Mouse (Mus musculus) hindbrain, postnatal 0 days (tissue): Measurements from ENCODE around the gene Kat6b. TPM values are rescaled to one million over a fixed set of nuclear protein-coding genes. Genes with fewer than 3 reads are reported as not detected.
"Not testable (repeated sequence)": the region's sequence is repeated elsewhere in the genome, so short reads cannot be mapped to it uniquely, and the experiment has no call there.

ENCODE experiments used
- ATAC-seq: fragments of 200-750 bp; cut with Nextera tagmentation; 2 replicates; pipeline ENCODE4 v1.8.0; 2017; ENCODE audit warnings: mild to moderate bottlenecking, moderate TSS enrichment, moderate library complexity
- DNase-seq: peaks from one replicate; pipeline ENCODE4 v3.0.0-alpha.2; 2015; ENCODE audit warnings: low spot score
- H3K27ac ChIP-seq: fragments of 300-500 bp; sonication (generic); 2 replicates; pipeline ENCODE4 v1.5.1; 2014; ENCODE audit warnings: mild to moderate bottlenecking
- H3K27me3 ChIP-seq: fragments of 300-500 bp; sonication (generic); 2 replicates; pipeline ENCODE4 v1.6.1; 2014; ENCODE audit warnings: low read length, mixed read lengths; ENCODE audit not compliant: insufficient read depth
- H3K36me3 ChIP-seq: fragments of 300-500 bp; sonication (generic); 2 replicates; pipeline ENCODE4 v1.6.1; 2014; ENCODE audit warnings: low read length, mixed read lengths; ENCODE audit not compliant: insufficient read depth
- H3K4me1 ChIP-seq: fragments of 300-500 bp; sonication (generic); 2 replicates; pipeline ENCODE4 v1.6.1; 2014; ENCODE audit warnings: antibody characterized with exemption, low read length, mixed read lengths; ENCODE audit not compliant: insufficient read depth
- H3K4me2 ChIP-seq: fragments of 300-500 bp; sonication (generic); 2 replicates; pipeline ENCODE4 v1.6.1; 2014; ENCODE audit warnings: low read depth, mild to moderate bottlenecking, low read length, moderate library complexity, mixed read lengths
- H3K4me3 ChIP-seq: fragments of 300-500 bp; sonication (generic); 2 replicates; pipeline ENCODE4 v1.5.1; 2014; ENCODE audit warnings: low read length
- H3K9ac ChIP-seq: fragments of 300-500 bp; sonication (generic); replicated peaks from 2 replicates; pipeline ENCODE4 v1.6.1; 2014; ENCODE audit warnings: mild to moderate bottlenecking, low read length, moderate library complexity, mixed read lengths
- H3K9me3 ChIP-seq: fragments of 300-500 bp; sonication (generic); 2 replicates; pipeline ENCODE4 v1.6.1; 2016; ENCODE audit warnings: low read length, mixed read lengths
- CTCF ChIP-seq: IDR thresholded peaks from 2 replicates; pipeline ENCODE4 v1.5.1; 2016; ENCODE audit warnings: antibody characterized with exemption, control low read depth, low read depth
- WGBS: fragments of 180-500 bp; shearing (Covaris S2); extraction: QIAGEN DNeasy Blood & Tissue Kit; methylation state at CpG from one replicate; pipeline ENCODE4 v1.1.7; 2014; 5-methylcytosine and 5-hydroxymethylcytosine counted together
- polyA plus RNA-seq: library from polyadenylated mRNA; unstranded; fragments of >200 nt; fragmentation: Nextera tagmentation; extraction: Ambion mirVana; gene quantifications from 2 replicates; pipeline ENCODE4 v1.2.1, GENCODE M21; 2015
- total RNA-seq: library from RNA; depleted of rRNA; stranded (reverse); fragments of >200 nt; gene quantifications from 2 replicates; pipeline ENCODE4 v1.2.3, GENCODE M21; 2014

Gene Kat6b
- total and polyA plus RNA-seq, 2 experiments from 2014 or later, result 15.2 to 33.0 TPM

- Histone ChIP-seq H3K4me3 (no peak overlapping the region), H3K4me1 (no peaks in the 10 kb centered on the region), H3K27me3 (no peaks in the 10 kb centered on the region), H3K27ac (no peak overlapping the region), H3K4me2 (no peak overlapping the region), H3K9me3 (no peaks in the 10 kb centered on the region), H3K36me3 (no peaks in the 10 kb centered on the region), H3K9ac (no peak overlapping the region)
- TF ChIP-seq CTCF, result no peak
- ATAC-seq (no peak), DNase-seq (no peak)
- 68% methylated on average over 4 of the region's 4 CpGs for WGBS
Observed at GRCm38 (mm10) chr14:21505036-21505435, 23.8 kb downstream of the Kat6b start.

GRCm38 (mm10) chr14:21507046-21507445 lies 25.8 kb downstream of the Kat6b start:
- TF ChIP-seq CTCF, result no peak
- 81% methylated on average over 5 of the region's 5 CpGs for WGBS
- Histone ChIP-seq H3K27ac (no peak overlapping the region), H3K4me3 (no peak overlapping the region), H3K27me3 (no peaks in the 10 kb centered on the region), H3K9ac (no peak overlapping the region), H3K9me3 (no peaks in the 10 kb centered on the region), H3K4me1 (no peaks in the 10 kb centered on the region), H3K36me3 (no peaks in the 10 kb centered on the region), H3K4me2 (no peak overlapping the region)
- ATAC-seq, result no peak
- DNase-seq, result no peak

- Histone ChIP-seq H3K36me3 (no peaks in the 10 kb centered on the region), H3K4me3 (no peak overlapping the region), H3K27me3 (no peaks in the 10 kb centered on the region), H3K4me2 (no peak overlapping the region), H3K9ac (no peak overlapping the region), H3K4me1 (no peaks in the 10 kb centered on the region), H3K27ac (no peak overlapping the region), H3K9me3 (no peaks in the 10 kb centered on the region)
- TF ChIP-seq CTCF, result no peak
- no peak for ATAC-seq
- no peak for DNase-seq
- 68% methylated on average over 3 of the region's 3 CpGs for WGBS
Observed at GRCm38 (mm10) chr14:21509111-21509905, 28.1 kb downstream of the Kat6b start.

GRCm38 (mm10) chr14:21511438-21511837 lies 30.2 kb downstream of the Kat6b start:
- H3K27ac ChIP-seq, result no peak overlapping the region
- no peaks in the 10 kb centered on the region for H3K4me1 ChIP-seq
- no peak overlapping the region for H3K4me3 ChIP-seq
- H3K9me3 ChIP-seq, result no peaks in the 10 kb centered on the region
- no peak overlapping the region for H3K4me2 ChIP-seq
- no peak for TF ChIP-seq CTCF
- no peak for ATAC-seq
- peaks cover 2% of the 10 kb centered on the region; the same call in 1 of the 2 replicates for H3K36me3 ChIP-seq
- 87% methylated on average over 6 of the region's 6 CpGs for WGBS
- no peak for DNase-seq
- no peak overlapping the region for H3K9ac ChIP-seq
- H3K27me3 ChIP-seq, result no peaks in the 10 kb centered on the region

- DNase-seq, result no peak
- H3K9ac ChIP-seq, result no peak overlapping the region
- no peak for ATAC-seq
- H3K27ac ChIP-seq, result no peak overlapping the region
- no peak for TF ChIP-seq CTCF
- H3K9me3 ChIP-seq, result no peaks in the 10 kb centered on the region
- H3K36me3 ChIP-seq, result peaks cover 14% of the 10 kb centered on the region
- H3K27me3 ChIP-seq, result no peaks in the 10 kb centered on the region
- no peak overlapping the region for H3K4me2 ChIP-seq
- H3K4me1 ChIP-seq, result no peaks in the 10 kb centered on the region
- 84% methylated on average over 5 of the region's 5 CpGs for WGBS
- H3K4me3 ChIP-seq, result no peak overlapping the region
Observed at GRCm38 (mm10) chr14:21515505-21515904, 34.3 kb downstream of the Kat6b start.

- 81% methylated on average over 3 of the region's 3 CpGs for WGBS
- TF ChIP-seq CTCF, result no peak
- no peak overlapping the region for H3K4me2 ChIP-seq
- H3K27me3 ChIP-seq, result no peaks in the 10 kb centered on the region
- no peaks in the 10 kb centered on the region for H3K9me3 ChIP-seq
- H3K36me3 ChIP-seq, result peaks cover 14% of the 10 kb centered on the region
- ATAC-seq, result no peak
- no peak overlapping the region for H3K27ac ChIP-seq
- no peak overlapping the region for H3K4me3 ChIP-seq
- no peak for DNase-seq
- H3K4me1 ChIP-seq, result peaks cover 6% of the 10 kb centered on the region; the same call in 1 of the 2 replicates
- no peak overlapping the region for H3K9ac ChIP-seq
Observed at GRCm38 (mm10) chr14:21519307-21519706, 38.1 kb downstream of the Kat6b start.

- H3K9ac ChIP-seq, result no peak overlapping the region
- 84% methylated on average over 7 of the region's 7 CpGs for WGBS
- H3K27ac ChIP-seq, result no peak overlapping the region
- no peak overlapping the region for H3K4me3 ChIP-seq
- no peaks in the 10 kb centered on the region for H3K9me3 ChIP-seq
- H3K27me3 ChIP-seq, result no peaks in the 10 kb centered on the region
- H3K4me2 ChIP-seq, result no peak overlapping the region
- DNase-seq (no peak), ATAC-seq (no peak)
- peaks cover 14% of the 10 kb centered on the region for H3K36me3 ChIP-seq
- TF ChIP-seq CTCF, result no peak
- H3K4me1 ChIP-seq, result peaks cover 7% of the 10 kb centered on the region; the same call in 1 of the 2 replicates
Observed at GRCm38 (mm10) chr14:21520496-21520895, 39.3 kb downstream of the Kat6b start.

GRCm38 (mm10) chr14:21521496-21521895 lies 40.3 kb downstream of the Kat6b start:
- H3K4me3 ChIP-seq, ATAC-seq, H3K27ac ChIP-seq, H3K27me3 ChIP-seq, H3K9ac ChIP-seq, H3K4me2 ChIP-seq, H3K9me3 ChIP-seq, DNase-seq, H3K4me1 ChIP-seq: not testable (repeated sequence)
- H3K36me3 ChIP-seq, result peaks cover 11% of the 10 kb centered on the region
- 96% methylated on average over 4 of the region's 4 CpGs for WGBS
